Mouse (Mus musculus) cerebellum, adult 8-10 months (tissue): Measurements from ENCODE around the gene Tmem97.
"Not testable (repeated sequence)": the region's sequence is repeated elsewhere in the genome, so short reads cannot be mapped to it uniquely, and the experiment has no call there.

Experiments
- DNase-seq: peaks from one replicate; pipeline ENCODE4 v3.0.0; 2022

The Tmem97 gene

DNA sequence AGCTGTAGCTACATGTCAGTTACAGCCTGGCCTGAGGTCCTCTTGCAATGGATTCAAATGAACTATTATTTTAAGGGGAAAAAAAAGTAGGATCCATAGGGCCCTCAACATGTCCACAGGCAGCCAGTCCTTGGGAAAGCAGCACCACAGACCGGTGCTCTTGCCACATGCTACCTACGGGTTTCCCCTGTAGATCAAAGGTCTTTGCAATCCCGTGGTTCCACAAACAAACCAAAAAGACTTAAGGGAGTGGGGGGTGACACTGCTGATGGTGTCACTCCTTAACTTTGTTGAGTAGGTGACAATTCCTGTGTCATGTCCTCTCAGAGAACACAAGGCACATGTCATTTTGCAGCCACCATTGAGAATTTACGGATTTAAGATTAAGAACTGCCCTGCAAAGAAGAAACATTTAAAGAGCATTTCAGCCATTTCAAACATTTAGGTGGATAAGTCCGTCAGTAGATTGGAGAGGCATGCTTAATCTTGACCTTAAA lies 1.0 kb downstream of the Tmem97 start:
- DNase-seq, result no peak

GRCm38 (mm10) chr11:78547718-78548460 lies 2.7 kb downstream of the Tmem97 start:
- no peak for DNase-seq

DNA sequence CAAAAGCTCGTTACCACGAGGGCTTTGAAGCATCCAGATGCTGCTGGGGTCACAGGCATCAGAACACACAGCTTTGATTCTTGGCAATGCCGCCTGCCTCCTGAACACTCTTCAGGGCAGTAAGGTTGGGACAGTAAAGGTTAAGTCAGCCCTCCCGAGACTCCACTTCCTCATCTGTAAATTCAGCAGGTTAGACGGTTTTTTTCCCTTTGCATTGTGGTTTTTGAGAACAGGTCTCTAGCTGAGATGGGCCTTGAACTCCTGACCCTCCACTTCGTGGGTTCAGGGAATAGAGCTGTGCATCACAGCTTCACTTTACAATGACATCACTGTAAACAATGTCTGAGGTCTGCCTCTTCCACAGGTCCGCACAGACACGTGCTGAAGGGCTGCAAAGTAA lies 5.4 kb downstream of the Tmem97 start:
- no peak for DNase-seq

GRCm38 (mm10) chr11:78544449-78545111 lies 6.0 kb downstream of the Tmem97 start:
- no peak for DNase-seq

- DNase-seq, result no peak
These were observed 10.2 kb downstream of the Tmem97 start for GRCm38 (mm10) chr11:78540358-78540757.

- no peak for DNase-seq
These were observed 13.9 kb downstream of the Tmem97 start for GRCm38 (mm10) chr11:78536690-78537084.

DNA sequence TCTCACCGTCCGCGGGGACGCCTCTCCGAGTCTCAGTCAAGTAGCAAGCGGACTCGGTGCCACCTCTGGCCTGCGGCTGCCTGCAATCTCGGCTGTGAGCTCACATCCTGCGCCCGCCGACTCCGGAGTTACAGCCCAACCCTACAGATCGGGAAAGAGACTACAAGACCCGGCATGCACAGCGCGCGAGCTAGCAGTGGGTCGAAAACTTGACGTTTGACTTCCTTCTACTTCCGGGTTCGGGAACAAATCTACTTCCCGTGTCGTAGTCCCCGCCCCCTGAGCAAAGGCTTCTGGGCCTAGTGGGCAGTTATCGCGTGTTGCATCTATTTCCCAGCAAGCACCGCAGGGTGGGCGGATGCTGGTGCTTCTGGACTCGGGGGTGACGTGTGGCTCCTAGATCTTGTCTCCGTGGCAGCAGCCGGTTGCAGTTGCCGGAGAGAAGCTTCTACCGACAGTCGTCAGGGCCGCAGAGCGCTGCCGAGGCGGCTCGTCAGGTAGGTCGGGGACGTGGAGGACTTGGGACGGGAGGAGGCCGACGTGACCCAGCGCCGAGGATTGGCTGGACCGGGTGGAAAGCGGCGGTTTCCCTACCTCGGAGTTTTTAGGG lies 14.4 kb downstream of the Tmem97 start, which contains the start of the genes Tnfaip1 and Ift20:
Gene Tnfaip1, minus strand, starts transcription at position 253 of the 610 bp plus-strand sequence.
Gene Ift20, plus strand, starts transcription at position 282 of the 610 bp plus-strand sequence.
- peak; percentile 96 for DNase-seq

DNA sequence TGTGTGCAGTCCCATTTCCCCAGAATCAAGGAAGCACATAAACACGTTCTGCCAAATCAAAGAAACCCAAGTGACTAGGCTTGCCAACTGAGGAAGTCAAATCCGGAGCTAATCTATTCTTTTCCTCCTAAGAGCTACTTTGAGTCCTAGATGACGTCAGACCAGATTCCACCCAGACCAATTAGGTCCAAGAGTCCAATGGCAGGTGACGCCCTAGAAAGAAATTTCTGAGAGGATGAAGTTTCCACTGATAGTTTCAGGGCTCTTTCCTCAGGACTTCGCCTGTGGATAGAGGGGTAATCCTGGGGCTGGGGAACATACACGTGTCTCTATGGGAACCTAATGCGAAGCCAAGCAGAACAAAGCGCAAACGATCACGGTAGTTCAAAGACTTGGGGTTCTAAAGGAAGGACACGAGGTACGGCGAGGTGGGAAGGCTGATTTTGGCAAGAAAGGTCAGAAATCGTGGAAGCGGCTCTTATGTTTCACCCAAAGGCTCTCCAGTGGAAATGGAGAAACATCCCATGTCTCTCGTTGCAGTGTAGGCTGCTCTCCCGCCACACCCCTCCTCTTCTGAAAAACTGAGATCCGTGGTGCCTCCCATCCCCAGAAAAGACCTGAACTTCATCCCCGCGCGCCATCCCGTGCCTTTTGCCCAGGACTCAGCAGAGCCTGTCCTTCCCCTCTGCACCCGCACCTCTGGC lies 15.0 kb downstream of the Tmem97 start:
- DNase-seq, result no peak

- DNase-seq, result no peak
These were observed 16.1 kb downstream of the Tmem97 start for GRCm38 (mm10) chr11:78534516-78534915.

DNA sequence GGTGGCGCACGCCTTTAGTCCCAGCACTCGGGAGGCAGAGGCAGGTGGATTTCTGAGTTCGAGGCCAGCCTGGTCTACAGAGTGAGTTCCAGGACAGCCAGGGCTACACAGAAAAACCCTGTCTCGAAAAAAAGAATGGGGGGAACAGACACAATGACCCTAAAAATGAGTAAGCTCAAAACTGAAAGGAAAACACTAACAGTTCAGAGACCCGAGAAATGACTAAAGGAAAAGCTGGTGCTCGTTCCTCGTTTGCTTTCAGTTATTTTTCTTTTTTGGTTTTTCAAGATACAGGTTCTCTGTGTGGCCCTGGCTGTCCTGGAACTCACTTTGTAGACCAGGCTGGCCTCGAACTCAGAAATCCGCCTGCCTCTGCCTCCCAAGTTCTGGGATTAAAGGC lies 19.1 kb downstream of the Tmem97 start:
- DNase-seq, result not testable (repeated sequence)

- no peak for DNase-seq
These were observed 19.5 kb downstream of the Tmem97 start for GRCm38 (mm10) chr11:78531046-78531445.

- no peak for DNase-seq
These were observed 20.6 kb downstream of the Tmem97 start for GRCm38 (mm10) chr11:78530001-78530400.

- DNase-seq, result no peak
These were observed 21.9 kb downstream of the Tmem97 start for GRCm38 (mm10) chr11:78528714-78529113.

GRCm38 (mm10) chr11:78524838-78525237 lies 25.7 kb downstream of the Tmem97 start:
- DNase-seq, result no peak

GRCm38 (mm10) chr11:78523241-78523955 lies 27.2 kb downstream of the Tmem97 start:
- DNase-seq, result no peak

GRCm38 (mm10) chr11:78522481-78522997 lies 28.0 kb downstream of the Tmem97 start:
- DNase-seq, result no peak

DNA sequence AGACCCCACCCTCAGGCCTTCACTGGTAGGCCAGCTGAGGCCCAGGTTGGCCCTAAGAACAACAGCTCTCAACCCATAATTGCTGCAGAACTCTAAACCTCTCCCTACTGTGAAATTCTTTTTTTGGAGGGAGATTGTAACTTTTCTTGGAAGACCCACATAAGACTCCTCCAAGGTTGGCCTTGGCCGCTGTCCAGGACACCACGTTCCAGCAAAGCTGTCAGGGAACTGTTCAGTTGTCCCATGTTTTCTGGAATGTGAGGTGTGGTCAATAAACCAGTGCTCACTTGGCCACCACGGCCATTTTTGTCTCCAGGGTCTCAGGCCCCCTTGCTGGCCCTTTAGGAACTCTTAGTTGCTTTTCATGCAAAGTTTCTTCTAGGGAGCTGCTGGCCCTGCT lies 28.7 kb downstream of the Tmem97 start:
- DNase-seq, result no peak

GRCm38 (mm10) chr11:78518931-78519330 lies 31.6 kb downstream of the Tmem97 start:
- no peak for DNase-seq

- no peak for DNase-seq
These were observed 34.8 kb downstream of the Tmem97 start for GRCm38 (mm10) chr11:78515549-78516325.

DNA sequence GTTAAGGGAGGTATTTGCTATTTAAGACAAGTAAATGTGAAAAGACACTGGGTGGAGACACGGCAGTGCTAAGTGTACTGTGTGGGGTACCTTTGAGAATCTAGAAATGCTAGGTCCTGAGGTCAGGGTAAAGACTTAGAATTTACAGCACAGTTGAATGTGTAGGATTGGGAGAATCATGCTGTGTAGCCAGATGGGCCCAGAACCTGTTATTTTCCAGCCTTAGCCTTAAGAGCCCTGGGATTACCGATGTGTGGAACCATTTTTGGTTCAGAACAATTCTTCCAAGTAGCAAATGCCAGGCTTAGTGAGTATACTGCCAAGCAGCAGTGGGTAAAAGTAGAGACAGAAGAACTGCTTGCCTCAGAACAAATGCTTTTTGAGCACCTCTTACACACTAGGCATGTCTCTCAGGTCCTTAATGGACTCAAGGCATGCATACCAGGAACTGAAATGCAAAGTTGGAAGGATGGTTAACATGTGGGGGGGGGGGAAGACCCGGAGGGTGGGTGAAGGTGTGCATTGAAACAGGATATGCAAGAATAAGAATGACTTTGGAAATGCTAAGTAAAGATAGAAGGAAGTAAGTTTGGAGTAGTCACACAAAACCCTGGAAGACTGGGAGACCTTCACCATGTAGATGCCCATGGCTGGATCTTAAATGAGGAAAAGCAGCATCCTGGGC lies 37.3 kb downstream of the Tmem97 start:
- DNase-seq, result no peak
